Mouse (Mus musculus): ENCODE results near the gene Tbx4.

DNA sequence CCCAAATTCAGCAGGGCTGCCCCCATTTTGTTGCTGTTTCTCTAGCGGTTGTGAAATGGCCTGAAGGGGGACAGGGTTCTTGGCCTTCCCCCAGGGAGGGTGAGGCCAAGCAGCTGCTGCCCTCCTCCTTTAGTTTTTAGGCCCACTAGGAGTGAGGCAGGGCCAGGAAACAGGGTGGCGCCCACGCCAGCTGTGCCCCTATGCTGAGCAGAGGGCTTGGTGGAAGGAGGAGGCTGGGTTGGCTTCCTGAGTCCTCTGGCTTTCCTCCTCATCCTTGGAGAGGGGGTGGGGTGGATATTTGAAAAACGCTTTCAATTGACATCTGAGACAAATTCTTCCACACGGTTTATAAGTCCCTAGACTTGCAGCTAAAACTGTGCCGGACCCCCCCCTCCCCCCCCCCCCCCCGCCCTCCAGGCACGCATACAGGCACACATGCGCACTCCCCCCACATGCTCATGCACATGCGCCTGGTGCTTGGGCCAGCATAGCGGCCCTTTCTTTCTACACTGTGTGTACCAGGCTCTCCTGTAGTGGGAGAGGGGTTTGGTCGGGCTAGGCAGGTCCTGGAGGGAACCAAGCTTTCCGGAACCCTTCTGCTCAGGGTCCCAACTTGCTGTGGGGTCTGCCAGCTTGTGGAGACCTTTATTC is 10.2 kb downstream of the Tbx4 start:
- TF ChIP-seq CTCF (IDR thresholded peaks at IDR 0.05; ENCODE audit: low read depth, low read length) (no peak), TAL1 (conservative IDR thresholded peaks at IDR 0.05; ENCODE audit: low read depth, low read length) (no peak), GATA1 (IDR thresholded peaks at IDR 0.05; ENCODE audit: borderline replicate concordance, low read length) (no peak), POLR2AphosphoS5 (IDR thresholded peaks at IDR 0.05; ENCODE audit: insufficient replicate concordance, low read depth, low read length) (no peak), GATA2 (IDR thresholded peaks at IDR 0.05; ENCODE audit: borderline replicate concordance, low read depth, low read length) (no peak)

Data from G1E (cell line).